ENCODE assay signal across 9 mouse cellular contexts in genomic region chr3:146407086-146407721, GRCm38 (mm10). TPM values are rescaled to one million over a fixed set of nuclear protein-coding genes. Genes with fewer than 3 reads are reported as not detected.
A peak's percentile ranks its signal among the peaks of the same experiment; 100 is the strongest.
DNase-seq lines count a peak whose midpoint lies in the region; ATAC-seq lines count a peak whose summit lies in the region.
"Had no signal": no experiment of that assay in that cellular context is flagged by ENCODE, and none has a peak within 500 bp of the region (broad histone marks: within the 10 kb centered on the region; RNA-seq: fewer than 3 reads in every experiment).

No protein-coding gene starts in this region.

- no peaks in the 10 kb centered on the region for H3K27me3 ChIP-seq in erythroblast, embryonic 14.5 days (ENCODE audit: control insufficient read depth)
- H3K27me3 ChIP-seq in midbrain, embryonic 12.5 days, result no peaks in the 10 kb centered on the region
- no peaks in the 10 kb centered on the region for H3K27me3 ChIP-seq in midbrain, embryonic 11.5 days (ENCODE audit: control insufficient read depth, insufficient read depth, low read length)
- H3K27me3 ChIP-seq in kidney, embryonic 15.5 days, result no peaks in the 10 kb centered on the region
- no peaks in the 10 kb centered on the region for H3K27me3 ChIP-seq in neural tube, embryonic 15.5 days (replicated peaks)
- H3K27me3 ChIP-seq: neural tube, embryonic 13.5 days had no signal

- peak overlapping the region; percentile 70 for H3K4me2 ChIP-seq in midbrain, embryonic 12.5 days (replicated peaks)
- H3K4me2 ChIP-seq in midbrain, embryonic 11.5 days, result no peak overlapping the region; the same call in 1 of the 2 replicates
- peak overlapping the region; percentile 94 for H3K4me2 ChIP-seq in kidney, embryonic 15.5 days
- H3K4me2 ChIP-seq in neural tube, embryonic 15.5 days, result peak overlapping the region; percentile 16; the same call in 1 of the 2 replicates

- no peak for DNase-seq in midbrain, embryonic 11.5 days (ENCODE audit: low spot score, missing footprints)
- no peak for DNase-seq in urinary bladder, adult 18-20 months (ENCODE audit: low spot score in 2 of 2)
- DNase-seq in natural killer cell, adult 2 months (ENCODE audit: low spot score in 2 of 2), result no peak

- peaks cover 79% of the 10 kb centered on the region for H3K36me3 ChIP-seq in erythroblast, embryonic 14.5 days (ENCODE audit: control insufficient read depth)
- H3K36me3 ChIP-seq in midbrain, embryonic 12.5 days, result 0 out of 2 replicates have a peak, but pooled peaks cover 4% of the 10 kb centered on the region
- no peaks in the 10 kb centered on the region for H3K36me3 ChIP-seq in midbrain, embryonic 11.5 days (ENCODE audit: control insufficient read depth, insufficient read depth, low read length)
- no peaks in the 10 kb centered on the region for H3K36me3 ChIP-seq in kidney, embryonic 15.5 days
- H3K36me3 ChIP-seq in neural tube, embryonic 15.5 days, result no peaks in the 10 kb centered on the region
- H3K36me3 ChIP-seq: neural tube, embryonic 13.5 days had no signal

- peaks cover 5% of the 10 kb centered on the region; the same call in 1 of the 2 replicates for H3K9me3 ChIP-seq in erythroblast, embryonic 14.5 days (ENCODE audit: control insufficient read depth, low read length)
- H3K9me3 ChIP-seq in midbrain, embryonic 12.5 days, result no peaks in the 10 kb centered on the region
- no peaks in the 10 kb centered on the region; the same call in 1 of the 2 replicates for H3K9me3 ChIP-seq in midbrain, embryonic 11.5 days (ENCODE audit: control insufficient read depth, low read length)
- peaks cover 5% of the 10 kb centered on the region; the same call in 1 of the 2 replicates for H3K9me3 ChIP-seq in kidney, embryonic 15.5 days (replicated peaks)
- no peaks in the 10 kb centered on the region; the same call in 1 of the 2 replicates for H3K9me3 ChIP-seq in neural tube, embryonic 15.5 days (replicated peaks)

- H3K4me1 ChIP-seq in erythroblast, embryonic 14.5 days (ENCODE audit: control insufficient read depth), result peaks cover 78% of the 10 kb centered on the region
- H3K4me1 ChIP-seq in midbrain, embryonic 12.5 days, result peaks cover 37% of the 10 kb centered on the region
- peaks cover 23% of the 10 kb centered on the region for H3K4me1 ChIP-seq in midbrain, embryonic 11.5 days (ENCODE audit: control insufficient read depth, insufficient read depth, low read length)
- H3K4me1 ChIP-seq in kidney, embryonic 15.5 days, result peaks cover 36% of the 10 kb centered on the region
- peaks cover 38% of the 10 kb centered on the region for H3K4me1 ChIP-seq in neural tube, embryonic 15.5 days

- ATAC-seq in erythroblast, adult 5-6 weeks (replicated peaks; ENCODE audit: low FRiP score, poor library complexity, severe bottlenecking), result no peak
- no peak for ATAC-seq in midbrain, embryonic 12.5 days (ENCODE audit: low FRiP score, low read depth)
- ATAC-seq in midbrain, embryonic 11.5 days (ENCODE audit: low FRiP score), result no peak
- no peak for ATAC-seq in kidney, embryonic 15.5 days (replicated peaks; ENCODE audit: low FRiP score)
- no peak for ATAC-seq in neural tube, embryonic 15.5 days (ENCODE audit: low FRiP score)

- 79% methylated on average over 16 of the region's 16 CpGs for WGBS in midbrain, embryonic 12.5 days
- WGBS in midbrain, embryonic 11.5 days, result 83% methylated on average over 16 of the region's 16 CpGs
- WGBS in kidney, embryonic 15.5 days, result 77% methylated on average over 16 of the region's 16 CpGs
- 86% methylated on average over 16 of the region's 16 CpGs for WGBS in neural tube, embryonic 15.5 days

- H3K4me3 ChIP-seq in erythroblast, embryonic 14.5 days (replicated peaks), result peak overlapping the region; percentile 94
- no peak overlapping the region for H3K4me3 ChIP-seq in midbrain, embryonic 12.5 days
- no peak overlapping the region for H3K4me3 ChIP-seq in midbrain, embryonic 11.5 days (ENCODE audit: low read depth, low read length)
- no peak overlapping the region; the same call in 1 of the 2 replicates for H3K4me3 ChIP-seq in kidney, embryonic 15.5 days (replicated peaks)
- H3K4me3 ChIP-seq in neural tube, embryonic 15.5 days (replicated peaks), result no peak overlapping the region
- H3K4me3 ChIP-seq: neural tube, embryonic 13.5 days had no signal

- H3K27ac ChIP-seq in midbrain, embryonic 12.5 days (replicated peaks), result no peak overlapping the region
- H3K27ac ChIP-seq in midbrain, embryonic 11.5 days (ENCODE audit: low read depth, low read length), result no peak overlapping the region
- peak overlapping the region; percentile 78; the same call in 1 of the 2 replicates for H3K27ac ChIP-seq in kidney, embryonic 15.5 days
- H3K27ac ChIP-seq in neural tube, embryonic 15.5 days (replicated peaks), result no peak overlapping the region
- H3K27ac ChIP-seq: neural tube, embryonic 13.5 days had no signal

- no peak overlapping the region for H3K9ac ChIP-seq in midbrain, embryonic 12.5 days (replicated peaks)
- H3K9ac ChIP-seq in midbrain, embryonic 11.5 days (ENCODE audit: low read length), result no peak overlapping the region
- H3K9ac ChIP-seq in kidney, embryonic 15.5 days, result no peak overlapping the region
- no peak overlapping the region for H3K9ac ChIP-seq in neural tube, embryonic 15.5 days (replicated peaks)

RNA-seq across cellular contexts. Expression of gene Ssx2ip, which starts 2.8 kb away (rescaled TPM):
- 5.3 and 7.2 TPM in 2 replicates for polyA plus RNA-seq in erythroblast, embryonic 14.5 days (2012)
- 13.2 and 15.0 TPM in 2 replicates for total RNA-seq in erythroblast, adult 5-6 weeks (2015; ENCODE audit: low replicate concordance)
- total RNA-seq in erythroblast, adult 5-6 weeks (2017; ENCODE audit: low replicate concordance), result 25.0 and 37.5 TPM in 2 replicates
- 23.2 and 30.0 TPM in 2 replicates for polyA plus RNA-seq in midbrain, embryonic 12.5 days (2016; fragmentation: Nextera tagmentation; extraction: Ambion mirVana)
- 31.0 and 33.5 TPM in 2 replicates for polyA plus RNA-seq in midbrain, embryonic 11.5 days (2014; fragmentation: Nextera tagmentation; extraction: Ambion mirVana)
- 23.7 and 24.2 TPM in 2 replicates for polyA plus RNA-seq in kidney, embryonic 15.5 days (2015; fragmentation: Nextera tagmentation; extraction: Ambion mirVana)
- 16.7 and 19.3 TPM in 2 replicates for polyA plus RNA-seq in neural tube, embryonic 15.5 days (2015; fragmentation: Nextera tagmentation; extraction: Ambion mirVana)

RNA-seq across cellular contexts. Expression of gene Ctbs, which starts 42.4 kb away (rescaled TPM):
- polyA plus RNA-seq in erythroblast, embryonic 14.5 days (2012), result 0.36 and 0.53 TPM in 2 replicates
- 6.5 and 9.6 TPM in 2 replicates for total RNA-seq in erythroblast, adult 5-6 weeks (2015; ENCODE audit: low replicate concordance)
- total RNA-seq in erythroblast, adult 5-6 weeks (2017; ENCODE audit: low replicate concordance), result 2.9 and 4.6 TPM in 2 replicates
- polyA plus RNA-seq in midbrain, embryonic 12.5 days (2016; fragmentation: Nextera tagmentation; extraction: Ambion mirVana), result 5.6 and 5.7 TPM in 2 replicates
- 5.8 and 6.6 TPM in 2 replicates for polyA plus RNA-seq in midbrain, embryonic 11.5 days (2014; fragmentation: Nextera tagmentation; extraction: Ambion mirVana)
- polyA plus RNA-seq in kidney, embryonic 15.5 days (2015; fragmentation: Nextera tagmentation; extraction: Ambion mirVana), result 12.2 and 12.9 TPM in 2 replicates
- 5.3 and 5.7 TPM in 2 replicates for polyA plus RNA-seq in neural tube, embryonic 15.5 days (2015; fragmentation: Nextera tagmentation; extraction: Ambion mirVana)
